Mouse (Mus musculus): ENCODE data around the gene Ngdn. TPM values are rescaled to one million over a fixed set of nuclear protein-coding genes. Genes with fewer than 3 reads are reported as not detected.
"Not testable (repeated sequence)": the region's sequence is repeated elsewhere in the genome, so short reads cannot be mapped to it uniquely, and the experiment has no call there.

The Ngdn gene
- polyA plus RNA-seq, 3 experiments from 2014 or later = 177 to 182 (median 181) TPM

DNA sequence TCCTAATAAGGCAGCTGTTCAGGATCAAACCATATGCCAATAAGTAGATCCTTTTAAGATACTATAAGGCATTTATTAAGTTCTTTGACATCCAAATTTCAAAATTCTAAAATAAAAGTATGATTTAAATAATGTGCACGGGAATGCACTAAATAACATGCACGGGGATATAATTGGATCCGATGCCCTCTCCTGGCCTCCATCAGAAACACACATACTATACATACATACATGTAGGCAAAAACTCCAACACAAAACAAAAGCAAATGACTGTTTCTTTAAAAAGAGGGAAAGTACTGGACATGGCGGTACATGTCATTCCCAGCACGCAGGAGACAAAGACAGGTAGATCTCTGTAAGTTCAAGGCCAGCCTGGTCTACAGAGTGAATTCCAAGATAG lies 15.4 kb upstream of the Ngdn start:
- not testable (repeated sequence) for ATAC-seq

DNA sequence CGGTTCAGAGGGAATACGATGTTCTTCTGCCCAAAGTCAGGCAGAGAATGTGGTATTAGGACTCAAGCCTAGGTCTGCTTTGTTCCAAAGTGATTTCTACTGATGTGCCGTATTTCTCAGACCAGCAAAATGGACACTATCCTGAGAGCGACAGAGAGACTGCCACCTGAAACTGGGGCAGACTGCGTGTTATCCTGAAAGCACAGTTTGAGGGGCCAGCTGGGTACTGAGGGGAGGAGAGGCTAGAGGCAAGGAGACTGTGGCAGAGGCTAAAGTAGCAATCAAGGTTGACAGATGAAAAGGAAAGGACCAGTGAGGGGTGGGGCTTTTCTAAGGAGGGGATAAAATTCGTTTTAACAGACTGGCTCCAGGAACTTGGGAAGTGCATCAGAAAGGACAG lies 14.4 kb upstream of the Ngdn start:
- no peak for ATAC-seq

DNA sequence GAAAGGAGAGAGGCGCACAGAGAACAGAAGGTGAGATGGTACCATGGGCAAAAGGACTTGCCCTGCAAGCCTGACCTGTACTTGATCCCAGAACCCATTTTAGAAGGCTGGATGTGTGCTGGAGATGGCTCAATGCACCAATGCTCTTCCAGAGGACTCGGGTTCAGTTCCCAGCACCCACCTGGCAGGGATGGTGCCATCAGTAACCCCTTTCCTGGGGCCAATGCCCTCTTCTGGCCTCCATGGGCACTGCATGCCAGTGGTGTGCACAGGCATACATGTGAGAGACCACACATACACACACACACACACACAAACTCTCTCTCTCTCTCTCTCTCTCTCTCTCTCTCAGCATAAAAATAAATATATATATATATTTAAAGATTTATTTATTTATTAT lies 13.8 kb upstream of the Ngdn start:
- no peak for ATAC-seq

DNA sequence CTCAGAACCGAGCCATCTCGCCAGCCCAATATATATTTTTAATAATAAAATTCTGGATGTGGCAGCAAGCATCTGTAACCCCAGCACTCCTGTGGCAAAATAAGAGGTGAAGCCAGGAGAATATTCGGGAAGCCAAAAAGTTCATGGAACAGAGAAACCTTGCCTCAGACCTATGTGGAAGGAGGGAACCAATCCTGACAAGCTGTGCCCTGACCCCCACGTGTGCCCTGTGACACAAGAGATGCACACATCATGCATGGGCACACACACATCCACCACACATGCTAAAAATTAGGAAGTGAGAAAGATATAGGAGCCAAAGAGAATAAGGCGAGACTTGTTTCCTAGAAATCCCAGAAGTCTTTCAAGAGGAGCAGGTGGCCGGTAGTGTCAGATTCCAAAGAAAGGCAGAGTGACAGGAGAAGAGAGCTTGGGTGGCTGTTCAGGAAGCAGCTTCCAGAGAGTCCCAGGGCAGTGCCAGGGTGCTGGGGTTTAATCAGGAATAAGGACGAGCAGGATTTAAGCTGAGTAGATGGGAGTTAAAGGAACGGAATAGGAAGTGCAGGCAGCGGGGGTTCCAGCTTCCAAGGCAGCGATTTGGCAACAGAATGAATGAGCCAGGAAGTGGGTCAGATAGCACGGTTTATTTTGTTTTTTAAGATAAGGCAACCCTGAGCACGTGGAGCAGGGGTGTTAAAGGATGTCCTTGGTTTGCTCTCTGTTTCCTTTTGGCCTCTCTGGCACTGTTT lies 13.1 kb upstream of the Ngdn start:
- no peak for ATAC-seq

DNA sequence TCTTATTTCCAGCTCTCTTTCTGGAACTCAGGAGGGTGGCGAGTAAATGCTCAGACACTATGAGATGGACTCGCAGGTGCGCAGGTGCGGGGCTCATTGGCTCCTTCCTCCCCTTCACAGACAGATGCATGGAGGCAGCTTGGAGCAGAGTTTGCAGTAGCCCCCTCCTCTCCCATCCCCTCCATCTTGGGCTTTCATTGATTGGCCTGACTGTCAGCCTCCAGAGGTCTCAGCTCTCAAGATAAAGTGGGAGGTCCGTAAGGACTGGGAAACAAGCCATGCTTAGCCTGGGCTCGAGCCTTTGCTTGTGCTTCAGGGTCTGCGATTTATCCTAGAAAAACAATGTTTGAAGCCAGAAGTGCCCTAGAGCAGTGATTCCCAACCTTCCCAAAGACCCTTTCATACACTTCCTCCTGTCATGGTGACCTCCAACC lies 12.6 kb upstream of the Ngdn start:
- no peak for ATAC-seq

DNA sequence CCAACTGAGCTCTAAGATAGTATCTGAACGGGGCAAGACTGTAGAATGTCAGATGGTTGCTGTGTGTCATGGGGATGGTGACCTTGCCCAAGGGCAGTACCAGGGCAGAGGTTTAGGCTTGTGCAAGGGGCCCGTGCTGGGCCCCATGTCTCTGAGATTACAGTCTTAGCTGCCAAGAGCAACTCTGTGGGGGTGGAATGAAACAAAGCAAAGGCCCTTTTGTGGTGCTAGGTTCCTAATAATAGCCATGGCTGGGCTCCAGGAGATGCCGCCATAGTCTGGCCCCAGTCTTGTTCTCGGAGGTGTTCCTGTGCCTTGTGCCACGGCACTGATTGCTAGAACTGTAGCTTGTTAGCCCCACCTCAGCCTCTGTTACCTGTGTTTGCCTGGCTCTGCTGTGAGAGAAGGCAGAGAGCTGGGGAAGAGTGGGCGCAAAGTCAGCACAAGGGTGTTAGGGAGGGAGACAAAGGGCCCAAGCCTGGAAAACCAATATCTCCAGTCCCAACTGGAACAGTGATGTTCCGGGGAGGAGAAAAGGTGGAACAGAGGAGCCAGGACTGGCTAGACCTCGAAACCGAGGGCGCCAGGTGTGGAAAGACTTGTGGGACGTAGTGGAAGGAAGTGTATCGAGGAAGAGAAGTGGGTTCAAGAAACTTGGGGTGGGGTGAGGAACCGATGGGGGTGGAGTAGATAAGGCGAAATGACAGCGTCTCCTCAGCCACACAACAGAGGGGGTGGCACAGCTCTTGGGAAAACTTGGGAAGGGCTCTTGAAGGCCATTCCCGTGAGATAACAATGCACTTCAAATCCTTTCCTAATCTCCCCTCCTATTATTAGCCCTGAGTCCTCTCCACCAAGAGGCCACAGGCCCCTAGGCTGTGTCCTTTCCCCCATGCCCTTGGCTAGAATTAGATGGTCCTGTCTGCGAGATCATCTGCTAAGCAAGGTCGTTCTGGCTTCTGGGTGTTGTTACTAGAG lies 11.1 kb upstream of the Ngdn start:
- ATAC-seq = no peak

DNA sequence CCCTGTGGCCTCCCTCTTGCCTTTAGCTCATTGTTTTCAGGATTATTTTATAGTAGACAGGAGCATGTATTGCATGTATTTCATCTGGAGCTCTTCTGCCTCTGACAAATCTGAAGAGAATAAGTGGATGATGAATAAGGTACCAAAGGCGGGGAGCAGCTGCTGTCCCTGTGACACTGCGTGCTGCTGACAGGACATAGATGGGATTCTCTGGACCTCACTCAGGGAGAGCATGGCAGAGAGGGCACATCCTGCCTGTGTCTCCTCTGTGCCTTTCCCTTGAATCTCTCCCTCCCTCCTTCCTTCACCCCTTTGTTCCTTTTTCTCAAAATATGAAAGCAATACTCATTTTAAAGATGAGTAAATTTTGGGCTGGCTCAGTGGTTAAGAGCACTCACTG lies 9.7 kb upstream of the Ngdn start:
- ATAC-seq = no peak

DNA sequence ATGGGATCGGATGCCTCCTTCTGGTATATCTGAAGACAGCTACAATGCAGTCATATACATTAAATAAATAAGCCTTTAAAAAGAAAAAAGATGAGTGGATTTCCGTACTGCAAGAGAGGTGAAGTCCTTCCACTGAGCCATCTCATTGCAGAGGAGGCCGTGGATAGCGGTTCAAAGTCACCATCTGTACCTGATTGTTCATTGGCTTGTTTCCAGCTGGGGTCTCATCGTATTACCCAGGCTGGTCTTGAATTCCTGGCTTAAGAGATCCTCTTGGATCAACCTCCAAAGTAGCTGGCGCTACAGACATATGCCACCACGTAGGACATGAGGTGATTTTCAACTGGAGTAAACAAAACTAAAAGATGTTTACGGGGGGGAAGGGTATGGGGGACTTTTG lies 9.3 kb upstream of the Ngdn start:
- ATAC-seq = no peak

DNA sequence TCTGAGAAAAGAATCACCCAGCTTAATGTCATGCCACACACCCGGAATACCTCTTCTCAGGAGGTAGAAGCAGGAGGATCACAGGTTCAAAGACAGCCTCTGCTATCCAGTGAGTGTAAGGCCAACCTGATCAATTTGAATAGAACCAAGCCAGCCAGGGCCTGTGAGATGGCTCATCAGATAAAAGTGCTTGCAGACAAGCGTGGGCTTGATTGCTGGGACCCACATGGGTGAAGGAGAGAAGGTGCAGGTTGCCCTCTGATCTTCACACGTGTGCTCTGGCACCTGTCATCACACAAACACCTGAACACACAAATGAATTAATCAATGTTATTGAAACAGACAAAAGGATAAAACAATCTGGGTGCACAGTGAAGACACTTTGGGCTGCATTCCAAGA lies 8.7 kb upstream of the Ngdn start:
- ATAC-seq = no peak

DNA sequence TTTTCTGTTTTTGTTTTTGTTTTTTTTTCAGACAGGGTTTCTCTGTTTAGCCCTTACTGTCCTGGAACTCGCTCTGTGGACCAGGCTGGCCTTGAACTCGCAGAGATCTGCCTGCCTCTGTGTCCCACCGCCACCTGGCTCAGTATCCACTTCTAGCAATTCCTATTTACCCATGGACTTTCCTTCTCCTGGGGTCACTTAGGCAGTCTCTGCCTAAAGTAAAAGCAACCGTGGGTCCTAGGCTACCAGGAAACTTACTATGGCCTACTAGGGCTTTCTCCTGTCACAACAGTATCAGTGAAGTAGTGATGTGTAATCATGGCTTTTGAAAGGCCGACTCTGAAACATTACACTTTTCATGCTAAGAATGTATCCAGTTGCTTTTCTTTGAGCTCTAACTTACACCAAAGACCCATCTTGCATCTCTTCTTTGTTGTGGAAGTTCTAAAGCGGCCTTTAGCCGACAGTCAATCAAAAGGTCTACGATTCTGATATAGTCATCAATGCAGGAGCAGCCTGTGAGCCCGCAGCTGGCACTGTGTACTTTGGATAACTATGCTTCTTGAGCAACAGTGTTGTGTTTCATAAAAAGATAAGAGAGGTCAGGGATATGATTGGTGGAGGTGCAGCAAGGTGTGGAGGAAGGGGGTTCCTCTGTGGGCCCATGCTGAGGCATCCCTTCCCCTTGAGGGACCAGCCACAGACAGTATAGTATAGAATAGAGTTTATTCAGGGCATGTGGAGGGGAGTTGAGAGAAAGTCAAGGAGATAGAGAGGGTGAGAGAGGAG lies 7.9 kb upstream of the Ngdn start:
- no peak for ATAC-seq

DNA sequence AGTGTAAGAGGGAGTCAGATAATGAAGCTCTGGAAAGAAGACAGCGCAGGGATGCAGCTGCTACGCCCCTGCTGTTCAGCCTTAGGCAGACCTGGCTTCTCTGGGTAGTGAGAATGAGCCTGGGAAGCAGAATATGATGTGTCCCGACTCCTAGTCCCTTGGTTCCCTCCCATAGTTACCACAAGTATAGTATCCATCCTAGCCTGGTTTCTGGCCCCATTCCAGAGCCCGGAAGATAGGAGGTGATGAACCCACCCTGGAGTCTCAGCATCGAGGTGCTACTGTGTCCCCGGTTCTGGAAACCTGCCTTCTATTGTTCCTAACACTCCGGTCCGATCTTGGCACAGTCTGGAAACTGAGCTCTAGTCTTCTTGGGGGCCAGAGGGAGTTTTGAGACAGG lies 6.8 kb upstream of the Ngdn start:
- ATAC-seq = no peak

DNA sequence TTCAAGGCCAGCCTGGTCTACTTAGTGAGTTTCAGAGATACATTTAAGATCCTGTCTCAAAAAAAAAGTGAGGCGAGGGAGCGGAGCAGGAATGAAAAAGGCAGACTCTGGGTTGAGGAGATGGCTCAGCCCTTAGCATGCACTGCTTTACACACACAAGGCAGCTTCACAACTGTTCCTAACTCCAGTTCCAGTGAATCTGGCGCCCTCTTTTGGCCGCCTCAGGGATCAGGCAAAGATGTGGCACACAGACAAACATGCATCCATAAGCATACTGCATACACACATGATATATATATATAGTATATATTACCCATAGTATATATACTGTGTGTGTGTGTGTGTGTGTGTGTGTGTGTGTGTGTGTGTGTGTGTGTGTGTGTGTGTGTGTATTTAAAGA lies 4.1 kb upstream of the Ngdn start:
- ATAC-seq = no peak

DNA sequence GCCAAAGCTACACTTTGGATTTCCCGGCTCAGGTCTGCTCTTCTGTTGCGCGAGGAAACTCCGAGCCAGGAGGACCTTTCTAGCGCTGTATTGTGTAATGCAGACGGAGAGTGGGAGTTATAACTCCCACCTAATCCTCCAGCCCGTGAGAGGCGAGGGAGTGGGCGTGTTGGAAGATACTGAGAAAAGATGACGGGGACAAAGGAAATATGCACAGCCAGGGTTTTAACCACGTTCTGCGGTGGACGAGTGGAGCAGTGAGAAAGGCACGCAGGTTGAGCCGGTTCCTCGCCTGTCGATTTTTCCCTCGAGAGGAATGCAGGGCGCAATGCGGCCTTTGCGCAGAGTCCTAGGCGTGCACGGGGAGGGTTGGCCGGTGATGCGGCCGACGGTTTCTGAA lies 663 bp upstream of the Ngdn start:
- ATAC-seq = peak; percentile 6

DNA sequence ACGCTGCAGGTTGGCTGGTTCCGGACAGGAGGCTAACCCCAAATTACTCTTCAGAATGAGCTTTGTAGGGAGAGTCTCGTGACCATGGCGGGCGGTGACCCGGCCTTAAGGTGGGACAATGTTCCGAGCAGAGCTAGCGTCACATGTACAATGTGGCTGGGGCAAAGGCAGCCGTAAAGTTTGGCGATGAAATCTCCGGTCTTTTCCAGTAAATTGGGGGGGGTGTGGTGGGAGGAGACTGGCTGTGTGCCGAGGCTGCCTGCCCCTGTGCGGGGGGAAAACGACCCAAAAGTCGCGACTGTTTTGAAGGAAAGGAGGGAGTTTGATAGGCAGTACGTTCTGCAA lies 485 bp downstream of the Ngdn start:
- no peak for ATAC-seq

DNA sequence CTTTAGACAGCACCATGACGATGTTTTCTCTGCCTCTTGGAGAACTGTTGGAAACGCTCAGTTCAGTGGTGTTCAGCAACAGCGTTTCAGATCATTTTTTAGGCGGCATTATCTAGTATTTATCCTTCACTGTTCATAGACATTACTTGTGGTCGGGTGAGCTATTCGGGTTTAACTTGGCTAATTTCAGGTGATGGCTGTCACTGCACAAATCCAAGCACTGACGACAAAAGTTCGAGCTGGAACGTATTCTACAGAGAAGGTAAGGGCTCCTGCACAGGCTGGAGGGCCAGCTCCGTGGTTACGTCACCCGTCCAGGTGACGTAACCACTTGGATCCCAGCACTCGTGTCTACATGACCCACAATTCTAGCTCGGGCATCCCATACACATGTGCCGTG lies 1.6 kb downstream of the Ngdn start:
- no peak for ATAC-seq

DNA sequence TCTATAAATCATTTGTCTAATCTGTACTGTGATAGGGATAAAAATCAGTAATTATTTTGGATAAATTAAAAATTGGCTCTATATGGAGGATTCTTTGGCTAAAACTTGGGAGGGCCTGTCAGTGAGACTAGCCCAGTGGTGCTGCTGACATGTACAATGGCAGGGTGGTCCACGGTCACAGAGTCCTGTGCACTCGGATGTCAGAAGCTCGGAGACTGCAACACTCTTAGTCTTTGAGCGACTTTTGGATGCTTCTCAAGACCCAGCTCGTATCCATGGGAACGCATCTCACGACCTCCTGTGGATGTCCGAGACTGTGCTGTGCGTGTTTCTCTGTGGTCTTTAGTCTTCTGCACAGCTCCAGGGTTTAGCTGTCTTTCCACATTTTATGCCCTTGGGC lies 5.1 kb downstream of the Ngdn start:
- no peak for ATAC-seq

DNA sequence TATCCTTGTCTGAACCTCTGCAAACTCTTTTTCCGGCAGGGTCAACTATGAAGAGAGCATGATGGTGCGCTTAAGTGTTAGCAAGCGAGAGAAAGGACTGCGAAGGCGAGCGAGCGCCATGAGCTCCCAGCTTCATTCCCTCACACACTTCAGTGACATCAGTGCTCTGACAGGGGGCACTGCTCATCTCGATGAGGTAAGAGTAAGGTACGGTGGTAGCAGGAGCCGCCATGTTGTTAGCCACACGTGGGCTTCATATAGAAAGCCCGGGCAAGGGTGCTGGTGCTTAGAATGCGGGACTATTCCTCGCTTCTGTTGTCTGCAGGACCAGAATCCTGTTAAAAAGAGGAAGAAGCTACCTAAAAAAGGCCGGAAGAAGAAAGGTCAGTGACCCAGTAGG lies 7.8 kb downstream of the Ngdn start:
- no peak for ATAC-seq

DNA sequence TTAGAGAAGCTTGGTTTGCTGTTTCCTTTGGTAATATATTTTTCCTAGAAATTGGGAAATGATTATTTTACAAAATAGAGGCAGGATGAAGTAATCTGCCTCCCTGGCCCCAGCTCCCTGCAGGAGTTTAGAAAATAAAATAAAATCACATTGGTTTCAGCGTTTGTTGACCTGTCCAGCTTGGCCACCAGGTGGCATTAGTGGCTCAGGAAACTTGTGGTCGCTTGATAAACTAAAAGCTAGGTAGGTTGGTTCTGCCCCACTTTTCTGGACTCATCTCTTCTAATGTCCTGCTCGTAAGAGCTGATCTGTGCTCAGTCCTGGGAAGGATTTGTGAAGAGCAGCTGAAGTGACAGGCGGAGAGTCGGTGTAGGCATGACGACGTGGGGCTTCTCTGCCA lies 9.0 kb downstream of the Ngdn start:
- ATAC-seq = no peak

DNA sequence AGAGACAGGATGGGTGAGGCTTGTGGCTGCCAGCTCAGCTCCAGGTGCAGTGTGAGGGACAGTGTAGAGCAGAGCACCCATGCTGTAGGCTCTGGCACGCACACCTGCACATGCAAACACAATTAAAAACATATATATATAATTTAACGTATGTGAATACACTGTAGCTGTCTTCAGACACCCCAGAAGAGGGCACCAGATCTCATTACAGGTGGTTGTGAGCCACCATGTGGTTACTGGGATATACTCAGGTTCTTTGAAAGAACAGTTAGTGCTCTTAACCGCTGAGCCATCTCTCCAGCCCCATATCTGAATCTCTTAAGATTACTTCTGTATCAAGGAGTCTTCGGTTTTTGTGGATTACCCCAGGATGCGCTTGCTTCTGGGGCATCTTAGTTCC lies 10.3 kb downstream of the Ngdn start:
- ATAC-seq = no peak

DNA sequence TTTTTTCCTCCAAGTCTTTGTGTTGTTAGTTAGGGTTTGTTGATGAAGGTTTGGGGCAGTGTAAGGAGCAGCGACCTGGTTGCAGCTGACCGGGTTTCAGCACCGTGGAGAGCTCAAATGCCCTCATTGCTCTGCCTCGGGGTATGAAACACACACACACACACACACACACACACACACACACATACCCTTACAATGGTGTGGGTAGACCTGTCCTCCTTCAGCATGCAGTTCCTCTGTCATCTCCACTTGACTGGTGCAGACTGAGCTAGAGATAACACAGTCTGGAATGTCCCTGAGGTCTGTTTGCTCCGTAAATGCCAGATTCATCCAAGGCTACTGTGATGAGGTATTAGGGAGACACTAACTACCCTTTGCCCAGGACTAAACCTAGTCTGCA lies 12.0 kb downstream of the Ngdn start:
- ATAC-seq = no peak

DNA sequence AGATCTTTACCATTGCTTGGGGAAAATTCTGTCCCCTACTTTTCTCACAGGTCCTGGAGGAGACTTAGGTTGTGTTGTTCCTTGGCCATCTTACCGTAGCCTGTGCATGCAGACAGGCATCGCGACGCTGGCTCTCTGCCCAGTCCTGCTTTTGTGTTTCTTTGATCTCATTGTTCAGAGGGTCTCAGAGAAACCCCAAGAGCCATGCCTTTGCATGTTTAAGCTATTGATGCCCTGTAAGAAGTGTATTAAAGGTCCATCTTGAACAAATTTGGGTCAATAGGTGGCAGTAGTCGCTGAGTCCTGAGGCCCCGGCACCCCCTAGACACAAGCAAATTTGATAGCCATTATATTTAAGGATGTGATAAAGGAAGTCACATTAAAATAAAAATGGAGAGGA lies 12.4 kb downstream of the Ngdn start:
- ATAC-seq = no peak

DNA sequence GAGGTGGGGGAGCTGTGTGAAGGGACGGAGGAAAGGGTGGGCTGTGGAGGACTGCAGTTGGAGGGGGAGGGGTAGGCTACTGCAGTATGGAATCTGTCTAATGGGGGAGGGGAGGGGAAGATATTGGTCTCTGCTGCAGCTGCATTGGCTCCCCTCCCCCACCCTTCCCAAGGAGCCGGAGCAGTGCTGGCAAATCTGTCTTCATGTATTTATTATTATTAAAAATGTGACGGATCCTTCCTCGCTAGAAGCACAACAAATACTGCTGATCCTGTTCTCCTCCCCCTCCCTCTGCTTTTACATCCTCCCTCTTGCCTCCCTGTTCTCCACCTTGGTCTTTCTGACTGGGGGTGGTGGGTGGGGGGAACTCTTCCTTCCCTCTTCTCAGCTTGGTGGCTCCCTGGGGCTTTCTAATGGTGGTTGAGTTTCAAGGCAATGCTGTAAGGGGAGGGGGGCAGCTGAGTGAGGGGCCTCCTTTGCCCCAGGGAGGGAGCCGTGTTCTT lies 13.1 kb downstream of the Ngdn start:
- no peak for ATAC-seq

DNA sequence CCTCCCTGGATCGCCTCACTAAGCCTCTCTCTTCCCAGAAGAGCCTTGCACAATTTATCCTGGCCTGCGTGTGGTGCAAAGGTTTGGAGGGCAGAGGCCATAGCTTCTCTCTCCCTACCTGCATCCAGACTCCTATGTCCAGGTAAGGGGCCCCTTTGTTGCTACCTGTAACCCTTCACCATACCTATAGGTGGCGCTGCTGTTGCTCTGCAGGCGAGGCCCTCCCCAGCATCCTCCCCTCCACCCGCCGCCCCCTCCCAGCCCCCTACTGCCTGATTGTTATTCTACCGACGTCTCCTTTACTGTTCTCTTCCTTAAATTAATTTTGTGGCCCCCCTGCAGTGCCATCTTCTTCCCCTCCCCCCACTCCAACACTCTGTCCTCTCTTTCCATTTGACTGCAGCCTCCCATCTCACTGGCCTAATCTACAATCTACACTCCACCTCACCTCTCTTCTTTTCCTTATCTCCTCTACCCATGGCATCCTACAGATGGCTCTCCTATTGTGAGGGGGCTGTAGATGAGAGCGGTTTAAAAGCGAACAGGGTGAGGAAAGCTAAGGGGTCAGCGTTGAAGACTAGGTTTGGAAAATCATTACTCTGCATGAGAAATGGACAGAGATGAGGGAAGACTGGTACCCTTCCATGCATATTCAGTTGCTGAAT lies 13.9 kb downstream of the Ngdn start:
- ATAC-seq = no peak
